Mouse (Mus musculus): ENCODE measurements around the gene Igsf11.
"Not testable (repeated sequence)": the region's sequence is repeated elsewhere in the genome, so short reads cannot be mapped to it uniquely, and the experiment has no call there.

DNA sequence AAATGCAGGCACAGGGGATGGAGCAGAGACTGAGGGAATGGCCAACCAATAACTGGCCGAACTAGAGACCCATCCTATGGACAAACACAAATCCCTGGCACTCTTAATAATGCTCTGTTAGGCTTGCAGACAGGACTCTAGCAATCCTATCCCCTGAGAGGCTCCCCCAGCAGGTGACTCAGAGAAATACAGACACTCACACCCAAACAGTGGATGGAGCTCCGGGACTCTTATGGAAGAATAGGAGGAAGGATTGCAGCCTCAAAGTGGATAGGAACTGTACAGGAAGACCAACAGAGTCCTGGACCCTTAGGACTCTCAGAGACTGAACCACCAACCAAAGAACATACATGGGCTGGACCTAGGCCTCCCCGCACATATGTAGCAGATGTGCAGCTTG, 91.4 kb downstream of the Igsf11 start:
- TF ChIP-seq CTCF (IDR thresholded peaks at IDR 0.05; ENCODE audit: low read depth, low read length); POLR2A (IDR thresholded peaks at IDR 0.05; ENCODE audit: extremely low read depth, insufficient read depth, low read length): not testable (repeated sequence)

All from liver, adult 2 months (tissue).